Mouse (Mus musculus): Measurements from ENCODE around the gene Gatb.

The Gatb gene

DNA sequence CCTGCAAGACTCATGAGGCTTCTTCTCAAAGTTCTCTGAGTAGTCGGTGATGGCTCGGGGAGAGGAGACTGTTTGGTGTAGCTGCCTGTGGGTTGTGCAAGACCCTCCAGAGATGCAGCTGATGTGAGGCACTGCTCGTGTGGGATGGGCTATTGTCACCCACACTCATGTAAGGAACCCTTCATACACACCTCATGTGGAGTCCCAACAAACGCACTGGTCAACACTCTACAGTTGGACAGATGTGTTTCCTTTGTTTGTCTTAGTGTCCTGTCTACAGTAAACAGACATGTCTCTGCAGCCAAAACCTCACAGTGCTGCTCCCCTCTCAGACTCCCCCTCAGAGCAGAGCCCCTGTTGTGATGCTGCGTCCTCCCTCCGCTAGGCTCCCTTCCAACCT lies 95.9 kb downstream of the Gatb start:
- Histone ChIP-seq H3K4me1 (replicated peaks; ENCODE audit: low read depth, low read length) (no peaks in the 10 kb centered on the region), H3K9me3 (ENCODE audit: low read length) (no peaks in the 10 kb centered on the region), H3K4me3 (replicated peaks; ENCODE audit: low read length) (no peak overlapping the region), H3K36me3 (ENCODE audit: insufficient read depth, low read length) (no peaks in the 10 kb centered on the region), H3K27me3 (ENCODE audit: insufficient read depth, low read length) (peaks cover 6% of the 10 kb centered on the region; the same call in 1 of the 2 replicates)
- TF ChIP-seq CTCF (conservative IDR thresholded peaks at IDR 0.05; ENCODE audit: low read length) = no peak
- TF ChIP-seq NANOG (IDR thresholded peaks at IDR 0.05; ENCODE audit: borderline replicate concordance, low read length) = no peak
- TF ChIP-seq POU5F1 (IDR thresholded peaks at IDR 0.05; ENCODE audit: borderline replicate concordance, low read length) = no peak

DNA sequence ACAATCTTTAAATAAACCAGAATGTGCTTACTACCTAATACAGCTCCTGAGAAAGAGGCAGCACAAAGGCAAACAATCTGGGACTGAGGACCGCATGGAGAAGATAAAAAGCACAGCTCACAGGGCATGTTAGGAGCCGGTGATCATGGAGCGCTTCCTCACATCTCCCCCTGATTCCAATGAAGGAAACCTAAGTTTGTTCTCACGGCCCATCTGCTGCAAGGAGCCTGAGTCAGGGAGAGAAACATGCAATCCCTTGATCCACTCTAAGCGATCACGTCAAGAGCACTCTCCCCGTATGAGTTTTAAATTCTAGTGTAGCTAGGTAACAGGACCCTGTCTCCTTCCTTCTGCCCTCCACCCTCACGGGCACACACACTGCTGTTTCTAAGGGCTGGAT lies 103.2 kb downstream of the Gatb start:
- TF ChIP-seq CTCF (conservative IDR thresholded peaks at IDR 0.05; ENCODE audit: low read length) = no peak
- no peaks in the 10 kb centered on the region for H3K4me1 ChIP-seq (replicated peaks; ENCODE audit: low read depth, low read length)
- H3K9me3 ChIP-seq (ENCODE audit: low read length) = no peaks in the 10 kb centered on the region
- no peak overlapping the region for H3K4me3 ChIP-seq (replicated peaks; ENCODE audit: low read length)
- H3K27me3 ChIP-seq (ENCODE audit: insufficient read depth, low read length) = peaks cover 7% of the 10 kb centered on the region; the same call in 1 of the 2 replicates
- H3K36me3 ChIP-seq (ENCODE audit: insufficient read depth, low read length) = no peaks in the 10 kb centered on the region

DNA sequence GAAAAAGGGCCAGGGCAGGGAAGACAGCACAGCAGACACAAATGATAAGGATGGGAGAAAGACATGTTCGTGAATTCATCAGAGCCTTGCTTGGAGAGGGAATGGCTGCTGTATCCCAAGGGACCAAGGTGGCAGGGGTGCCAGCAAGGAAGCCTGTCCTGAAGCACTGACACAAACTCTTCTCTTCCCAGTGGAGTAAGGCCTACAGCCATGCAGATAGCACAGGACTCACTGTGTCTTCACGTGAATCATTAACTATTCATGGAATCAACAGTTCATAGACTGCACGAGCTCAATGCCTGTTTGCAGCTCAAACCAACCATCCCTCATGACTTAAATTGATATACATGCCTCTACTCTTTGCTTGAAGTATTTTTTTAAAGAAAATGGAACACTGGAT lies 104.0 kb downstream of the Gatb start:
- TF ChIP-seq NANOG (IDR thresholded peaks at IDR 0.05; ENCODE audit: borderline replicate concordance, low read length) = no peak
- TF ChIP-seq CTCF (conservative IDR thresholded peaks at IDR 0.05; ENCODE audit: low read length) = no peak
- TF ChIP-seq POU5F1 (IDR thresholded peaks at IDR 0.05; ENCODE audit: borderline replicate concordance, low read length) = no peak
- H3K27me3 ChIP-seq (ENCODE audit: insufficient read depth, low read length) = peaks cover 4% of the 10 kb centered on the region; the same call in 1 of the 2 replicates
- H3K36me3 ChIP-seq (ENCODE audit: insufficient read depth, low read length) = no peaks in the 10 kb centered on the region
- H3K9me3 ChIP-seq (ENCODE audit: low read length) = no peaks in the 10 kb centered on the region
- H3K4me3 ChIP-seq (replicated peaks; ENCODE audit: low read length) = no peak overlapping the region
- no peaks in the 10 kb centered on the region for H3K4me1 ChIP-seq (replicated peaks; ENCODE audit: low read depth, low read length)

DNA sequence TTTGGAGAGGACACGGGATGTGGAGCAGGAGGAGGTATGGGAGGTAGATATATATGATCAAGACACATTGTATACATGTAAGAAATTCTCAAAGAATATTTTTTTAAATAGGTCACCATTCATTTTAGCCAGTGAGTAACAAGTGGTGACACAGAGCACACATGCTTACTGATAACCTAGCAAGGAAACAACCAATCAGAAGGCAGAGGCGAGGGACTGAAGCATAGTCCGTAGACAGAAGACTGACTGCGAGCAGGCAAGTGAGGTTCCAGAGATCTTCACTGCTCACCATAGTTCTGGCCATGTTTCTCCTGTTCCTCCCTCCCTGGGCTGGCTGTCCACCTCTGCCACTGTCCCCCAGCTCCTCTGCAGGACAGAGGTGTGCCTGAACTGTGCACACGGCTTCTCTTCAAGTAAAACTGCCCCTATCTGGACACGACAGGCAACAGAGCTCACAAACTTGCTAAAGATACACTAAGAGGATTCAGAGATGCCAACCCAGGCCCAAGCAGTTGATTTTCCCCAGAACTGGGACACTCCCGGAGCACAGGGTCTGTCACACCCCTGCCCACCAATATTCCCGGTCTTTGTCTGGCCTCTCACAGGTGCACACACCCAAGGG lies 105.5 kb downstream of the Gatb start:
- H3K4me1 ChIP-seq (replicated peaks; ENCODE audit: low read depth, low read length) = no peaks in the 10 kb centered on the region
- H3K27me3 ChIP-seq (ENCODE audit: insufficient read depth, low read length) = peaks cover 2% of the 10 kb centered on the region; the same call in 1 of the 2 replicates
- no peaks in the 10 kb centered on the region for H3K36me3 ChIP-seq (ENCODE audit: insufficient read depth, low read length)
- TF ChIP-seq POU5F1 (IDR thresholded peaks at IDR 0.05; ENCODE audit: borderline replicate concordance, low read length) (no peak), NANOG (IDR thresholded peaks at IDR 0.05; ENCODE audit: borderline replicate concordance, low read length) (no peak), CTCF (conservative IDR thresholded peaks at IDR 0.05; ENCODE audit: low read length) (no peak)
- no peak overlapping the region for H3K4me3 ChIP-seq (replicated peaks; ENCODE audit: low read length)
- no peaks in the 10 kb centered on the region for H3K9me3 ChIP-seq (ENCODE audit: low read length)

DNA sequence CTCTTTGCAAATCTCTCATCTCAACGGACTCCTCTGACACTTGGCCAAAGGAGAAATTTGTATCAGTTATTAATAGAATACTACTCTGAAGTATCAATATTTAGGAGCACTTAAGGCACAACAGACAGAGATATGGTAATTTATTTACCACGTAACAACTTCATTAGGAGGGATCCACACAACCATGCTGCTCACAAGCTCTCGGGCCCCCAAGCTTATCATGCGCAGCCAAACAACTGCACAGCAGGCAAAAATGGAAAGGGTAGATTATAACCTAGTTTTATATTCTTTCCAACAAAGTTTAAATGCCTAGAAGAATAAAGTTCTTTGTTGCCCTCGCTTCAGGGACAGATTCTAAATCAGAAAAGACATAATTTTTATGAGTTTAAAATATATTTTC lies 106.0 kb downstream of the Gatb start:
- Histone ChIP-seq H3K4me3 (replicated peaks; ENCODE audit: low read length) (no peak overlapping the region), H3K36me3 (ENCODE audit: insufficient read depth, low read length) (no peaks in the 10 kb centered on the region), H3K9me3 (ENCODE audit: low read length) (no peaks in the 10 kb centered on the region), H3K4me1 (replicated peaks; ENCODE audit: low read depth, low read length) (no peaks in the 10 kb centered on the region), H3K27me3 (ENCODE audit: insufficient read depth, low read length) (peaks cover 2% of the 10 kb centered on the region; the same call in 1 of the 2 replicates)
- TF ChIP-seq CTCF (conservative IDR thresholded peaks at IDR 0.05; ENCODE audit: low read length) = no peak
- TF ChIP-seq NANOG (IDR thresholded peaks at IDR 0.05; ENCODE audit: borderline replicate concordance, low read length) = no peak
- no peak for TF ChIP-seq POU5F1 (IDR thresholded peaks at IDR 0.05; ENCODE audit: borderline replicate concordance, low read length)

DNA sequence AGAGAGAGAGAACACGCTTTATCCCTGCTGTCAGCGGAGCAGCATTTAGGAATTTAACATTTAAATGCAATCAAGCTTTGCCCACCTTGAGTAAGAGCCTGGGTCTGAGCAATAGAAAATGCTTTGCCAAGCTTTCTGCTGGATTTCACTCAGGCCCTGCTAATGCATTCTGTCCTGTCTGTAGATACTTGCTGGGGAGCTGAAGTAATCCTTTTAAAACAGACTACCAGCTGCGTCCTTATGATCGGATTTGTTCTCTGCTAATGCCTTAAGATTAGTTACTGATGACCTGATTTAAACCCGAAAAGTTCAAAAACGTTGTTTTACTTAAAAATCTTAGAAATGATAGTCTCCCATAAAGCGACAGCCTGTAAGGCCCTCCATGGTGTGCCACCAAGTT lies 107.2 kb downstream of the Gatb start:
- Histone ChIP-seq H3K4me1 (replicated peaks; ENCODE audit: low read depth, low read length) (no peaks in the 10 kb centered on the region), H3K27me3 (ENCODE audit: insufficient read depth, low read length) (peaks cover 2% of the 10 kb centered on the region; the same call in 1 of the 2 replicates), H3K36me3 (ENCODE audit: insufficient read depth, low read length) (no peaks in the 10 kb centered on the region), H3K9me3 (ENCODE audit: low read length) (no peaks in the 10 kb centered on the region), H3K4me3 (replicated peaks; ENCODE audit: low read length) (no peak overlapping the region)
- no peak for TF ChIP-seq NANOG (IDR thresholded peaks at IDR 0.05; ENCODE audit: borderline replicate concordance, low read length)
- TF ChIP-seq POU5F1 (IDR thresholded peaks at IDR 0.05; ENCODE audit: borderline replicate concordance, low read length) = no peak
- no peak for TF ChIP-seq CTCF (conservative IDR thresholded peaks at IDR 0.05; ENCODE audit: low read length)

DNA sequence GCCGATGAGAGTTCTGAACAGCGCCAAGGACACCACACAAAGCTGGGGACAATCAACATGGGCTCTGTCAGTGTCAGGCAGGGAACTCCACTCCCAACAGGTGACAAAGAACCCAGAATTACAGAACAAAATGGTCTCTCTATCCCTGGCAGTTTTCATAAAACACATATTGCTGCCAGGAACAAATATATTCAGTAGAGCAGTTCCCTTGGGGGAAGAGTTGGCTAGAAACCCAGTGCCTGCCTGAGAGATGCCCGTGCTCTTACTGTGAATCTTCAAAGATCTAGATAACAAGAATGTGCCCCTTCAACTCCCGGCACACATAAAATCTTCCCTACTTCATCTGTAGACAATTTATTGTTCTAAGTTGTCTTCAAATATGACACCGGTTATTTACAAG lies 109.7 kb downstream of the Gatb start:
- Histone ChIP-seq H3K27me3 (ENCODE audit: insufficient read depth, low read length) (no peaks in the 10 kb centered on the region), H3K4me3 (replicated peaks; ENCODE audit: low read length) (no peak overlapping the region), H3K9me3 (ENCODE audit: low read length) (no peaks in the 10 kb centered on the region), H3K36me3 (ENCODE audit: insufficient read depth, low read length) (no peaks in the 10 kb centered on the region), H3K4me1 (replicated peaks; ENCODE audit: low read depth, low read length) (no peaks in the 10 kb centered on the region)
- TF ChIP-seq POU5F1 (IDR thresholded peaks at IDR 0.05; ENCODE audit: borderline replicate concordance, low read length) = no peak

DNA sequence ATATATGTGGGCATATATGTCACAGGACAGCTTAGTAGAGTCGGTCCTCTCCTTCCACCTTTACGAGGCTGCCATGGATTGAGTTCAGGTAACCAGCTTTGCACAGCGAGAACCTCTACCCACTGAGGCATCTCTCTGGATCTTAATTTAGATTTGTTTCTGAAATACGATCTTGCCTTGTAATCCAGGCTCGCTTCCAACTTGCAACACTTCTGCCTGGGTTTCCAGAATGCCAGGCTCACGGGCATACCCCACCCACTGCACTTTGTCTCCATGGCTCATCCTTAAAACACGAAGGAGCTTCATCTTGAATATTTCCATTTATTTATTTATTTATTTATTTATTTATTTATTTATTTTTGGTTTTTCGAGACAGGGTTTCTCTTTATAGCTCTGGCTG lies 111.4 kb downstream of the Gatb start:
- Histone ChIP-seq H3K36me3 (ENCODE audit: insufficient read depth, low read length) (no peaks in the 10 kb centered on the region), H3K4me3 (replicated peaks; ENCODE audit: low read length) (no peak overlapping the region), H3K4me1 (replicated peaks; ENCODE audit: low read depth, low read length) (no peaks in the 10 kb centered on the region), H3K27me3 (ENCODE audit: insufficient read depth, low read length) (no peaks in the 10 kb centered on the region; the same call in 1 of the 2 replicates), H3K9me3 (ENCODE audit: low read length) (no peaks in the 10 kb centered on the region)
- TF ChIP-seq POU5F1 (IDR thresholded peaks at IDR 0.05; ENCODE audit: borderline replicate concordance, low read length) = no peak

DNA sequence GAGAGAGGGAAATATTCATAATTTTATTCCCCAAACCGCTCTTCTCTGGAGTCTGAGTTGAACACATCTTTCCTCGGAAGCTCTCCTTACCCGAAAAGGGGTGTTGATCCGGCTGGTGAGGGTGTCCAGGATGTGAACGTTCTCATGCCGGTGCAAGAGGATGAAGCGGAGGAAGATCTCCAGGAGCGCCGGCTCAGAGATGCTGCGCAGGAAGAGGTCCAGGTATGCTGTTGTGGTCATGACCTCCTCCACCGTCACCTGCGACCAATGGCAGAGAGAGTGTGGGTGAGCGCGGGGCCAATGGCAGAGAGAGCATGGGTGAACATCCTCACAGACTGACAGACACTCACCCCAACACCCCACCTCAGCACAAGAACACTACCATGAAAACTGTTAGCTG lies 114.4 kb downstream of the Gatb start:
- no peak for TF ChIP-seq NANOG (IDR thresholded peaks at IDR 0.05; ENCODE audit: borderline replicate concordance, low read length)
- no peak for TF ChIP-seq CTCF (conservative IDR thresholded peaks at IDR 0.05; ENCODE audit: low read length)
- TF ChIP-seq POU5F1 (IDR thresholded peaks at IDR 0.05; ENCODE audit: borderline replicate concordance, low read length) = no peak
- no peaks in the 10 kb centered on the region for H3K4me1 ChIP-seq (replicated peaks; ENCODE audit: low read depth, low read length)
- H3K4me3 ChIP-seq (replicated peaks; ENCODE audit: low read length) = no peak overlapping the region
- H3K9me3 ChIP-seq (ENCODE audit: low read length) = no peaks in the 10 kb centered on the region
- no peaks in the 10 kb centered on the region; the same call in 1 of the 2 replicates for H3K27me3 ChIP-seq (ENCODE audit: insufficient read depth, low read length)
- H3K36me3 ChIP-seq (ENCODE audit: insufficient read depth, low read length) = no peaks in the 10 kb centered on the region
